Mouse (Mus musculus): Measurements from ENCODE around the gene Asphd2.

The Asphd2 gene

DNA sequence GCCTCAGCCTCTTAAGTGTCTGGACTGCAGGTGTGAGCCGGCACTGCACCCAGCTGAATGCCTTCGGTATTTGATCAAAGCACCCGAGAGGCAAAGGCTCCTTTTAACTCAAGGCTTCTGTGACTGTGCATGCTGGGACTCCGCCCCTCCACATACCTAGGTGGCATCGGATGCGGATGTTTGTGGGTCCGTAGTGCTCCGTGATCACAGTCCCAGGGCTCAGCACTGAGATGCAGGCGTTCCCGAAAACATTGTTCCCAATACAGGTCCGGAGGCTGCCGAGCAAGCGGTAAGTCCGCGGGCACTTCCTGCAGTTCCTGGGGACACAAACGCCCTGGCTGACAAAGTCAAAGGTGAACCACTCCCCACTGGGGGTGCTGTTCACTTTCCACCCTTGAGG lies 3.7 kb downstream of the Asphd2 start:
- DNase-seq (ENCODE audit: low spot score): no peak

DNA sequence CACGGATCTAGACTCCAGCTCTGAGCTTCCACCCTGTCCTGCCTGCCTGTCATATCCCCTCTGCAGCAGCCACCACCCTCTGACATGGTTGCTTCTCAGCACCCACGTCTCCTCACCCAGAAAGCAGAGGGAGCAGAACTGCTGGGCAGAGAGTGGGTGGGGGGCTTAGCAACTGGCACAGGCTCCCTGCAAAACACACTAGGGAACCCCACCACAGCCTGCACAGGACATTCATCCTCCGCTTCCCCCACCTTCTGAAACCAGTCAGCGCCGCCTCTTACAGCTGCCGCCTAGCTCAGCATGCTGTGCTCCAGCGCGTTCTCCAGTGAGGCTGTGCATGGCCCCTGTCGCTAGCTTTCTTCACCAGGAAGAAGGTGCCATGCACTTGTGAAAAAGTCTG lies 5.3 kb downstream of the Asphd2 start:
- no peak for DNase-seq (ENCODE audit: low spot score)

DNA sequence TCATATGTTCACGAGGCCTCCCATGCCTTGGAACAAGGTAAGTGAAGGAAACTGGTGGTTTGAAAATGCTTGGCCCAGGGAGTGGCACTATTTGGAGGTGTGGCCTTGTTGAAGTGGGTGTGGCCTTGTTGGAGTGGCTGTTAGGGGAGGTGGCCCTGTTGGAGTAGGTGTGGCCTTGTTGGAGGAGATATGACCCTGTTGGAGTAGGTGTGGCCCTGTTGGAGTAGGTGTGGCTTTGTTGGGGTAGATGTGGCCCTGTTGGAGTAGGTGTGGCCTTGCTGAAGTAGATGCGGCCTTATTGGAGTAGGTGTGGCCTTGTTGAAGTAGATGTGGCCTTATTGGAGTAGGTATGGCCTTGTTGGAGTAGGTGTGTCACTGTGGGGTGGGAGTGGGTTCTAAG lies 8.7 kb downstream of the Asphd2 start:
- no peak for DNase-seq (ENCODE audit: low spot score)

DNA sequence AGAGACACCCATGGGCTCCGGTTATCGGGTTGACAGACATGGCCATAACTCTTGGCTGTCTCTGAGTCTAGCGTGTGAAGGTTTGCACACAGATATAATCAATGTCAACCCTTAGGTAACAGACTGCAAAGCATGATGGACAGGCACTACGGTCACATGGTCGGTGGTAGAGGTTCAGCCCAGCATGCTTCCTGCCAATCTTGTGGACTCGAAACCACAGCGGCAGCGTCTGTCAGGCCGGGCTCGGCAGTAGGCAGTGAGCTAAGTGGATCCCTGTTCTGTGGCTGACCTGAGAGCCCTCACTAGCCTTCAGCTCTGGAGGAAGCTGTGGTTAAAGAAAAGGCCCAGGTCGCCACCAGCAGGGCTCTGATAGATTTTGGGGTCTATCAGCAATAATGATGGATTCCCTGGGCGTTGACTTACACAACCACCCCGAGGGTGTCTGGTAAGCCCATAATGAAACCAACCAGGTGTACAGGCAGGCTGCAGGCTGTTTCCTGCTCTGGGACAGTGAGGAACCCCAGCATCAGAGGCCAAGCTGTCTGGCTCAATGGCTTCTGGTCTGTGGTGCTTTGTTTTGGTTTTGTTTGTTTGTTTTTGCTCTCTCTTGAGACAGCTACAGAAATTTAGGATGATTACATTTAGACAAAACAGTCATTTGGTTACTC lies 9.7 kb downstream of the Asphd2 start:
- DNase-seq (ENCODE audit: low spot score): no peak

DNA sequence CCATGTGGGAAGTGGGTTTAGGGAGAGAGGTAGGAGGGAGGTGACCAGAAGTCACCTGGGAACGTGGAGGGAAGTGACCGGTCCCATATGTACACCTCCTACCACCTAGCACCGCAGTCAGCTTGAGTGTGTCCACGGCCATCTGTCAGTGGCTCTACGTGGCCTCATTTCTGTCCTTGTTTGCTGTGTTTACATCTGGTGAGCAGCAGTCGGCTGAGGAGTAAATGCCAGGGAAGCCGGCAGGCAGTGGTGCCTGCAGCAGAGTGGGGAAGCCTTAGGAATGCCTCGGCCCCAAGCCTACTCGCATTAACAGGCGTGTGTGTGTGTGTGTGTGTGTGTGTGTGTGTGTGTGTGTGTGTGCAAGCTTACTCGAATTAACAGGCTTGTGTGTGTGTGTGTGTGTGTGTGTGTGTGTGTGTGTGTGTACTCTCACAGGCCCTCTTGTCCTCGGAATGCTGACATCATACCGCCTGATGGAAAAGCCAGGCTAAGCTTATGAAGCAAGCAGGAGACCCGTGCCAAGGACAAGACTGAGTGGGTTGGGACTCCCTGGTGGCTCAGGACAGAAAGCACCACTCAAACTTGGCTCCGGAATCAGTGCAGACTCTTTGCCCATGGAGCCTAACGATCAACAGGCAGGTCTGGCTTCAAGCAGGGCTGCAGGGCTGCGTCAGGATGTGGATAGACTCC lies 11.9 kb downstream of the Asphd2 start:
- DNase-seq (ENCODE audit: low spot score): no peak

GRCm38 (mm10) chr5:112382042-112382441 lies 12.6 kb downstream of the Asphd2 start:
- no peak for DNase-seq (ENCODE audit: low spot score)

GRCm38 (mm10) chr5:112381154-112381553 lies 13.5 kb downstream of the Asphd2 start:
- DNase-seq (ENCODE audit: low spot score): no peak

GRCm38 (mm10) chr5:112378716-112379115 lies 15.9 kb downstream of the Asphd2 start:
- DNase-seq (ENCODE audit: low spot score): no peak

DNA sequence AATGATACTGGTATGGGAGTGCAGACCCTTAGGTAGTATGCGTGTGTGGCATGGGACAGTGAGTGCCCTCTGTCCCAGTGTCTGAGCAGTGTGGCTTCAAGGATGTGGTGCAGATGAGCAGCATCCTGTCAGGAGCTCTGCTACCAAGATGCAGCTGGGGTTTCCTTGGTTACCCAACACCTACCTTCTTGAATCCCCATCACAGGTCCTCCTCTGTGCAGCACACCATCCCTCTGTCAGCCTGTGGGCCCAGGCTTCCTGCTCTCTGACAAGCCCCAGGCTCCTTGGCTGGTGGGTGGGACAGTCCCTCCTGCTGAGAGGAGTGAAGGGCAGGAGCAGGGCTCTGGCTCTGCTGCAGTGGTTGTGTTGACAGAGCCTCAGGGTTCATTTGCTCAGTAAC lies 17.3 kb downstream of the Asphd2 start:
- no peak for DNase-seq (ENCODE audit: low spot score)

- DNase-seq (ENCODE audit: low spot score): no peak
Measured at GRCm38 (mm10) chr5:112376111-112376510, 18.6 kb downstream of the Asphd2 start.

- DNase-seq (ENCODE audit: low spot score): peak; percentile 71
Measured at GRCm38 (mm10) chr5:112371933-112372332, 22.7 kb downstream of the Asphd2 start.

GRCm38 (mm10) chr5:112370236-112370813 lies 24.3 kb downstream of the Asphd2 start:
- no peak for DNase-seq (ENCODE audit: low spot score)

GRCm38 (mm10) chr5:112369326-112369725 lies 25.3 kb downstream of the Asphd2 start:
- no peak for DNase-seq (ENCODE audit: low spot score)

GRCm38 (mm10) chr5:112368666-112369065 lies 26.0 kb downstream of the Asphd2 start:
- DNase-seq (ENCODE audit: low spot score): no peak

DNA sequence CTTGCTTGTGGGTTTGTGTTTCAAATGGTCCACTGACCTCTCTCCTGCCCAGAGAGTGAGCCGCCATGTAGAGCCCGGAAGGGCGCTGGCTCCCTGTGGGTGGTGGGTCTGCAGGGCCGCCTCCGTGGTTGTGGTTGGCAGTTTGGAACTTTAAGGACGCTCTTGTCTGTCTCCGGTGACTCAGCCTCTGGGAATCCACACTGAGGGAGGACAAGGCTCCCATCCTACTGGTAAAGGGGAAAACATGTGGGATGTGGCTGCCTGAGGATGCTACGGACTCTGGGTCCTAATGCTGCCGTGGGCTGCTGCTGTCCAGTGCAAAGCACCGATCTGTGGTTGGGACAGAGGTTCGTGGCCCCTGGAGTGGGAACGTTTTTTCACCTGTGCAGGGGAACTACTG lies 26.7 kb downstream of the Asphd2 start:
- DNase-seq (ENCODE audit: low spot score): no peak

DNA sequence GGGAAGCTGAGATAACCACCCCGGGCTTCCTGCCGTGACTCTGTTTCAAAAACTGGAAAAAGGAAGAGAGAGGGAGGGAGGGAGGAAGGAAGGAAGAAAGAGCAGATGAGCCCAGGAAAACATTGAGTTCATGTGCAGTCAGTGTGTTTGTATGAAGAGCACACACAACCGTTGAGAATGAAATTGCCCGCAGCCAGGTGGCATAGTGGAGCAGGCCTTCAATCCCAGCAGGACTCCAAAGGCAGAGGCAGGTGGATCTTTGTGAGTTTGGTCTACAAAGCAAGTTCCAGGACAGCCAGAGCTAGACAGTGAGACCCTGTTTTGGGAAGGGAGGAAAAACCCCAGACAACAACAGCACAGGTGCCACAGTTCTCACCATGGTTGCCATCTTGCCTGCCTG lies 27.3 kb downstream of the Asphd2 start:
- DNase-seq (ENCODE audit: low spot score): no peak

GRCm38 (mm10) chr5:112366879-112367278 lies 27.8 kb downstream of the Asphd2 start:
- no peak for DNase-seq (ENCODE audit: low spot score)

GRCm38 (mm10) chr5:112364184-112364797 lies 30.4 kb downstream of the Asphd2 start:
- no peak for DNase-seq (ENCODE audit: low spot score)

GRCm38 (mm10) chr5:112360077-112360476 lies 34.6 kb downstream of the Asphd2 start:
- DNase-seq (ENCODE audit: low spot score): no peak

DNA sequence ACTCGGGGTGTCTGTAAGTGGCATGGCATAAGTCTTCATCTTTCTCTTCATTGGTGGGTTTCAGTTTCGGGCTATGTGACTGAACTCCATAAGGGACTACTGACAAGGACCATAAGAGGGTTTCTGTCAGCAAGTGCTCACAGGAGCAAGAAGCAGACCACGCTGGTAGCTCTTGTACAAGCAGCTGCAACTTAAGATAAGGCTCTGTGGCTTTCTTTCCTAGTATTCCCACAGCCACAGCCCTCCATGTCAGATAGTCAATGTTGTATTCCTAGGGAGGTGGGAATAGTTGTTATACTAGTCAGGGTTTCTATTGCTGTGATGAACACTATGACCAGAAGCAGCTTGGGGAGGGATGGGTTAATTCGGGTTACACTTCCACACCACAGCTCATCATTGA lies 35.1 kb downstream of the Asphd2 start:
- DNase-seq (ENCODE audit: low spot score): no peak

DNA sequence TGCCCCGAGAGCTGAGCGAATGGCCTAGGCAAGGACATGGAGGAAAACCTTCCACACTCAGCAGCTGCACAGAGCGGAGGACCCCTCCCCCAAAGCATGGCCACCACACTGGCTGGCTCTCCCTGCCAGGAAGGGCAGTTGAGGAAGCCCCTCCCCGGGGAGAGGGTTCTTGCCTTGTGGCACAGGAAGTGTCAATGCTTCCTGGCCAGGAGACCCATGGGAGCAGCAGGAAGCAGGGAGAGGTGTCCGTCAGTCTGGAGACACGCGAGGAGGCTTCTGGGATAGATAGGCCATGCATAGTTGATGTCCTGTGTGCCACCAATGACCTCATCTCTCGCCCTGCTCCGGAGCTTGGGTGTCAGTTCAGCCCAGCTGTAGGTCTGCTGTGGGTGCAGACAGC lies 38.3 kb downstream of the Asphd2 start:
- no peak for DNase-seq (ENCODE audit: low spot score)

GRCm38 (mm10) chr5:112355910-112356309 lies 38.8 kb downstream of the Asphd2 start, which contains the start of gene Gm6583:
TSS of gene Gm6583 (minus strand) at chr5:112356033.
- no peak for DNase-seq (ENCODE audit: low spot score)

GRCm38 (mm10) chr5:112355493-112355892 lies 39.2 kb downstream of the Asphd2 start:
- no peak for DNase-seq (ENCODE audit: low spot score)

Measured in embryo, embryonic 10.5 days (tissue).